In genomic region chr6:92525646-92526045, GRCm38 (mm10) we compare ENCODE assay signal across 27 mouse cellular contexts.
A peak's percentile ranks its signal among the peaks of the same experiment; 100 is the strongest.
DNase-seq lines count a peak whose midpoint lies in the region; ATAC-seq lines count a peak whose summit lies in the region.
"Had no signal": no experiment of that assay in that cellular context is flagged by ENCODE, and none has a peak within 500 bp of the region (broad histone marks: within the 10 kb centered on the region; RNA-seq: fewer than 3 reads in every experiment).

No protein-coding gene starts in this region.

- peaks cover 3% of the 10 kb centered on the region; the same call in 1 of the 2 replicates for H3K4me1 ChIP-seq in midbrain, embryonic 11.5 days (ENCODE audit: control insufficient read depth, insufficient read depth, low read length)
- no peaks in the 10 kb centered on the region for H3K4me1 ChIP-seq in midbrain, embryonic 15.5 days
- 0 out of 2 replicates have a peak, but pooled peaks cover under 1% of the 10 kb centered on the region for H3K4me1 ChIP-seq in midbrain, embryonic 14.5 days (ENCODE audit: control insufficient read depth, insufficient read depth, low read length)
- H3K4me1 ChIP-seq in hindbrain, embryonic 14.5 days (replicated peaks; ENCODE audit: control insufficient read depth, insufficient read depth, low read length) = peaks cover 10% of the 10 kb centered on the region; the same call in 1 of the 2 replicates
- H3K4me1 ChIP-seq: embryonic facial prominence, embryonic 12.5 days had no signal

- intact Hi-C loops in heart, postnatal 25 days (cut with DNase I) = no loop called here

- WGBS in midbrain, embryonic 11.5 days = 35% methylated on average over 2 of the region's 2 CpGs
- 19% methylated on average over 2 of the region's 2 CpGs for WGBS in midbrain, embryonic 15.5 days
- WGBS in midbrain, embryonic 14.5 days = 19% methylated on average over 2 of the region's 2 CpGs
- WGBS in hindbrain, embryonic 14.5 days = 51% methylated on average over 2 of the region's 2 CpGs

- H3K9ac ChIP-seq in midbrain, embryonic 11.5 days (ENCODE audit: low read length) = no peak overlapping the region
- H3K9ac ChIP-seq in midbrain, embryonic 15.5 days = no peak overlapping the region
- no peak overlapping the region for H3K9ac ChIP-seq in midbrain, embryonic 14.5 days (replicated peaks; ENCODE audit: low read length)
- no peak overlapping the region for H3K9ac ChIP-seq in hindbrain, embryonic 14.5 days
- H3K9ac ChIP-seq: embryonic facial prominence, embryonic 12.5 days; embryonic facial prominence, embryonic 15.5 days; forebrain, postnatal 0 days; hindbrain, embryonic 13.5 days had no signal

- peak; percentile 58; the same call in 1 of the 2 replicates for ATAC-seq in midbrain, embryonic 11.5 days (ENCODE audit: low FRiP score)
- no peak for ATAC-seq in midbrain, embryonic 15.5 days (replicated peaks)
- no peak; the same call in 1 of the 2 replicates for ATAC-seq in midbrain, embryonic 14.5 days (ENCODE audit: low FRiP score, low TSS enrichment)
- ATAC-seq in hindbrain, embryonic 14.5 days (ENCODE audit: low FRiP score) = no peak
- ATAC-seq: activated CD4-positive, CD25-positive, alpha-beta regulatory T cell, adult 4 months; forebrain, embryonic 14.5 days; forebrain, postnatal 0 days; hindbrain, postnatal 0 days had no signal

- H3K27ac ChIP-seq in midbrain, embryonic 11.5 days (ENCODE audit: low read depth, low read length) = no peak overlapping the region
- no peak overlapping the region for H3K27ac ChIP-seq in midbrain, embryonic 15.5 days
- H3K27ac ChIP-seq in midbrain, embryonic 14.5 days (replicated peaks; ENCODE audit: low read depth, low read length) = no peak overlapping the region
- no peak overlapping the region for H3K27ac ChIP-seq in hindbrain, embryonic 14.5 days
- H3K27ac ChIP-seq: embryonic facial prominence, embryonic 12.5 days; embryonic facial prominence, embryonic 15.5 days; gastrocnemius, adult 2 months; hindbrain, embryonic 10.5 days; hindbrain, embryonic 13.5 days; hindbrain, postnatal 0 days had no signal

- no peak overlapping the region for H3K4me3 ChIP-seq in midbrain, embryonic 11.5 days (ENCODE audit: low read depth, low read length)
- no peak overlapping the region for H3K4me3 ChIP-seq in midbrain, embryonic 15.5 days
- H3K4me3 ChIP-seq in midbrain, embryonic 14.5 days (replicated peaks; ENCODE audit: low read depth, low read length) = no peak overlapping the region
- no peak overlapping the region for H3K4me3 ChIP-seq in hindbrain, embryonic 14.5 days (replicated peaks; ENCODE audit: low read length)
- H3K4me3 ChIP-seq: embryonic facial prominence, embryonic 12.5 days; embryonic facial prominence, embryonic 15.5 days; gastrocnemius, adult 2 months; hindbrain, embryonic 10.5 days; hindbrain, embryonic 13.5 days had no signal

- peak; percentile 55 for DNase-seq in heart, adult 11 months
- DNase-seq in heart, postnatal 25 days (ENCODE audit: low spot score) = no peak
- DNase-seq in midbrain, embryonic 11.5 days (ENCODE audit: low spot score, missing footprints) = no peak
- DNase-seq in midbrain, embryonic 14.5 days = peak; percentile 46
- DNase-seq in retina, postnatal 7 days (ENCODE audit: low read depth, low spot score) = peak; percentile 31
- no peak for DNase-seq in thymus, postnatal 25 days
- no peak for DNase-seq in hindbrain, embryonic 14.5 days (ENCODE audit: low spot score)
- DNase-seq: adrenal gland, adult 8-10 months; adrenal gland, postnatal 25 days; cerebellum, adult 11 months; cerebellum, adult 2 months; cerebellum, adult 9-11 months; cerebellum, postnatal 25 days; forebrain, postnatal 0 days; gastrocnemius, adult 2 months; gastrocnemius, postnatal 14 days; heart, adult 18-20 months; heart, postnatal 36 days had no signal

- no peak overlapping the region for H3K4me2 ChIP-seq in midbrain, embryonic 11.5 days
- no peak overlapping the region for H3K4me2 ChIP-seq in midbrain, embryonic 15.5 days
- no peak overlapping the region for H3K4me2 ChIP-seq in midbrain, embryonic 14.5 days (ENCODE audit: low read length)
- no peak overlapping the region for H3K4me2 ChIP-seq in hindbrain, embryonic 14.5 days (replicated peaks)
- H3K4me2 ChIP-seq: embryonic facial prominence, embryonic 12.5 days; embryonic facial prominence, embryonic 15.5 days; heart, embryonic 11.5 days; hindbrain, embryonic 13.5 days had no signal

- H3K9me3 ChIP-seq in midbrain, embryonic 11.5 days (ENCODE audit: control insufficient read depth, low read length) = no peaks in the 10 kb centered on the region
- no peaks in the 10 kb centered on the region for H3K9me3 ChIP-seq in midbrain, embryonic 15.5 days
- no peaks in the 10 kb centered on the region for H3K9me3 ChIP-seq in midbrain, embryonic 14.5 days (ENCODE audit: control insufficient read depth, low read length)
- H3K9me3 ChIP-seq in hindbrain, embryonic 14.5 days (ENCODE audit: control insufficient read depth, low read length) = no peaks in the 10 kb centered on the region
- H3K9me3 ChIP-seq: embryonic facial prominence, embryonic 12.5 days; embryonic facial prominence, embryonic 15.5 days; hindbrain, embryonic 10.5 days; hindbrain, embryonic 13.5 days had no signal

- H3K36me3 ChIP-seq in midbrain, embryonic 11.5 days (ENCODE audit: control insufficient read depth, insufficient read depth, low read length) = no peaks in the 10 kb centered on the region
- no peaks in the 10 kb centered on the region for H3K36me3 ChIP-seq in midbrain, embryonic 15.5 days (replicated peaks)
- H3K36me3 ChIP-seq in midbrain, embryonic 14.5 days (ENCODE audit: control insufficient read depth, insufficient read depth, low read length) = no peaks in the 10 kb centered on the region
- no peaks in the 10 kb centered on the region for H3K36me3 ChIP-seq in hindbrain, embryonic 14.5 days (replicated peaks; ENCODE audit: control insufficient read depth, insufficient read depth)
- H3K36me3 ChIP-seq: embryonic facial prominence, embryonic 12.5 days; embryonic facial prominence, embryonic 15.5 days; hindbrain, embryonic 10.5 days; hindbrain, embryonic 13.5 days had no signal

- H3K27me3 ChIP-seq in midbrain, embryonic 11.5 days (ENCODE audit: control insufficient read depth, insufficient read depth, low read length) = no peaks in the 10 kb centered on the region
- H3K27me3 ChIP-seq in midbrain, embryonic 15.5 days (replicated peaks) = no peaks in the 10 kb centered on the region
- H3K27me3 ChIP-seq in midbrain, embryonic 14.5 days (ENCODE audit: control insufficient read depth, insufficient read depth, low read length) = no peaks in the 10 kb centered on the region
- H3K27me3 ChIP-seq in hindbrain, embryonic 14.5 days (ENCODE audit: control insufficient read depth, insufficient read depth, low read length) = no peaks in the 10 kb centered on the region
- H3K27me3 ChIP-seq: embryonic facial prominence, embryonic 12.5 days; embryonic facial prominence, embryonic 15.5 days; hindbrain, embryonic 13.5 days had no signal

Comparison
In these comparisons a context has a peak if more than half of its experiments do, and no peak if none do; other contexts are left out.
1. DNase-seq: peak in heart, adult 11 months (single experiment), midbrain, embryonic 14.5 days (single experiment) and retina, postnatal 7 days (single experiment); none in heart, postnatal 25 days (single experiment), midbrain, embryonic 11.5 days (single experiment), thymus, postnatal 25 days (single experiment) and hindbrain, embryonic 14.5 days (single experiment).